Mouse (Mus musculus) bone marrow macrophage, adult 2 months (primary cell): Measurements from ENCODE around the gene 1810049J17Rik. TPM values are rescaled to one million over a fixed set of nuclear protein-coding genes. Genes with fewer than 3 reads are reported as not detected.
"Not testable (repeated sequence)": the region's sequence is repeated elsewhere in the genome, so short reads cannot be mapped to it uniquely, and the experiment has no call there.

Experiments
- H3K27ac ChIP-seq: 2 replicates; pipeline ENCODE4 v1.5.1; 2012; ENCODE audit warnings: low read depth, low read length; ENCODE audit not compliant: insufficient read depth
- H3K4me1 ChIP-seq: 2 replicates; pipeline ENCODE4 v1.6.1; 2012; ENCODE audit warnings: low read length; ENCODE audit not compliant: control insufficient read depth, insufficient read depth
- H3K4me3 ChIP-seq: 2 replicates; pipeline ENCODE4 v1.5.1; 2012; ENCODE audit warnings: mild to moderate bottlenecking, low read length, moderate library complexity; ENCODE audit not compliant: insufficient read depth
- CTCF ChIP-seq: IDR thresholded peaks from 2 replicates; pipeline ENCODE4 v1.5.1; 2012; ENCODE audit warnings: low read depth, mild to moderate bottlenecking, low read length, moderate library complexity
- POLR2A ChIP-seq: IDR thresholded peaks from 2 replicates; pipeline ENCODE4 v1.6.1; 2012; ENCODE audit warnings: mild to moderate bottlenecking, low read depth, low read length, borderline replicate concordance
- polyA plus RNA-seq: library from polyadenylated mRNA; stranded (reverse); fragments of >200 nt; gene quantifications from 2 replicates; pipeline ENCODE4 v1.2.4, GENCODE M21; 2012; ENCODE audit not compliant: missing spikeins, insufficient read depth, insufficient read length

1810049J17Rik gene
- polyA plus RNA-seq = not detected in 2 replicates

GRCm38 (mm10) chr15:12321788-12322621 is at the start of gene 1810049J17Rik:
Gene 1810049J17Rik (minus strand): TSS chr15:12321899.
- Histone ChIP-seq H3K4me1 (peaks cover 13% of the 10 kb centered on the region), H3K27ac (peak within 1 kb of the TSS; percentile 82), H3K4me3 (peak within 1 kb of the TSS; percentile 99)
- TF ChIP-seq CTCF = no peak
- TF ChIP-seq POLR2A = no peak

- Histone ChIP-seq H3K4me3 (no peak overlapping the region), H3K27ac (no peak overlapping the region), H3K4me1 (no peaks in the 10 kb centered on the region)
- TF ChIP-seq CTCF (peak; percentile 58; the same call in 1 of the 2 replicates), POLR2A (no peak)
These were observed 49.5 kb upstream of the 1810049J17Rik start for GRCm38 (mm10) chr15:12371183-12371582.

- Histone ChIP-seq H3K4me3 (no peak overlapping the region), H3K4me1 (no peaks in the 10 kb centered on the region), H3K27ac (no peak overlapping the region)
- TF ChIP-seq POLR2A (no peak), CTCF (no peak)
These were observed 48.4 kb upstream of the 1810049J17Rik start for GRCm38 (mm10) chr15:12370096-12370495.

- TF ChIP-seq CTCF (no peak), POLR2A (no peak)
- Histone ChIP-seq H3K4me1 (no peaks in the 10 kb centered on the region), H3K4me3 (no peak overlapping the region), H3K27ac (no peak overlapping the region)
These were observed 47.2 kb upstream of the 1810049J17Rik start for GRCm38 (mm10) chr15:12368850-12369249.

GRCm38 (mm10) chr15:12368357-12368756 is 46.7 kb upstream of the 1810049J17Rik start:
- no peaks in the 10 kb centered on the region for H3K4me1 ChIP-seq
- H3K27ac ChIP-seq = no peak overlapping the region
- H3K4me3 ChIP-seq = no peak overlapping the region
- TF ChIP-seq CTCF (no peak), POLR2A (no peak)

- no peak overlapping the region for H3K27ac ChIP-seq
- H3K4me3 ChIP-seq = no peak overlapping the region
- TF ChIP-seq CTCF (no peak), POLR2A (no peak)
- H3K4me1 ChIP-seq = no peaks in the 10 kb centered on the region
These were observed 45.8 kb upstream of the 1810049J17Rik start for GRCm38 (mm10) chr15:12367306-12368080.

- not testable (repeated sequence) for H3K4me1 ChIP-seq, H3K27ac ChIP-seq, H3K4me3 ChIP-seq
These were observed 45.0 kb upstream of the 1810049J17Rik start for GRCm38 (mm10) chr15:12366580-12367305.

- no peaks in the 10 kb centered on the region for H3K4me1 ChIP-seq
- H3K27ac ChIP-seq = no peak overlapping the region
- no peak for TF ChIP-seq CTCF
- TF ChIP-seq POLR2A = no peak
- H3K4me3 ChIP-seq = no peak overlapping the region
These were observed 44.4 kb upstream of the 1810049J17Rik start for GRCm38 (mm10) chr15:12366072-12366469.

GRCm38 (mm10) chr15:12365416-12366071 is 43.8 kb upstream of the 1810049J17Rik start:
- no peaks in the 10 kb centered on the region for H3K4me1 ChIP-seq
- H3K27ac ChIP-seq = no peak overlapping the region
- H3K4me3 ChIP-seq = no peak overlapping the region
- no peak for TF ChIP-seq CTCF
- TF ChIP-seq POLR2A = no peak

GRCm38 (mm10) chr15:12364096-12364495 is 42.4 kb upstream of the 1810049J17Rik start:
- H3K27ac ChIP-seq = no peak overlapping the region
- TF ChIP-seq CTCF (no peak), POLR2A (no peak)
- H3K4me1 ChIP-seq = no peaks in the 10 kb centered on the region
- no peak overlapping the region for H3K4me3 ChIP-seq
